Mouse (Mus musculus): ENCODE results near the gene Sufu.
A peak's percentile ranks its signal among the peaks of the same experiment; 100 is the strongest.

The Sufu gene

DNA sequence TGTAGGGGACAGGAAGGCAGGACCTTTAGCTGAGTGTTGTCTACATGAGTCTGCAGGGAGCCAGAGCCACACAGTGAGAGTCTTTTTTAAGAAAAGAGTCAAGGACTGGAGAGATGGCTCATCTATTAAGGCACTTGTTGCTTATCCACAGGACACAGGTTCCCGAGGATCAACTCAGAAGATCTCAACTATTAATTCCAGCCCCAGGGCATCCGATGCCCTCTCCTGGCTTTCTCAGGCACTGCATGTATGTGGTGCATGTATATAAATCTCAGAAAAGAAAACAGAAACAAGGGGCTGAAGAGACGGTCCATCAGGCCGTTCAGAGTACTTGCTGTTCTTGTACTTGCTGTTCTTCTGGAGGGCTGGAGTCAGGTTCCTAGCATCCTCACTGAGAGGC, 4.7 kb upstream of the Sufu start:
- no peak for DNase-seq (ENCODE audit: low spot score in 2 of 2)

DNA sequence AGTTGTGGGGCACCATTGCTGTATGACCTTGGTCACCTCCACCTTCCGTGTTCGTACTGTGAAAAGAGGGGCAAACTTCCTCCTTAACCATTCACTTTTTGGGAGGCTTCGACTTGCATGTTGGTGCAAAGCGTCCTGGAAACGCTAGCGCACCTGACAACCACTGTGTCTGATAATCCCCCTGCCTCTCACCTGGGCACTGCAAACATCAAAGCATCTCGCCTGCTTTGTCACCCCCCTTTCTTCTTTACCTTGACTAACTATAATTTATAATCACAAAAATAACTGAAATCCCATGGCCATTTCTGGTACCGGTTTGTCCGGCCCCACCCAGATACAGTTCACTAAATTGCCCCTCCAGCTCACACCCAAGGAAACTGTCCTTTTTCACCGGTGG, 2.0 kb upstream of the Sufu start:
- no peak for DNase-seq (ENCODE audit: low spot score in 2 of 2)

GRCm38 (mm10) chr19:46395109-46396009, 1.3 kb upstream of the Sufu start, which contains the start of gene Actr1a:
Gene Actr1a, minus strand, starts transcription at chr19:46395748.
- DNase-seq (ENCODE audit: low spot score in 2 of 2) = peak; percentile 96 to 97

DNA sequence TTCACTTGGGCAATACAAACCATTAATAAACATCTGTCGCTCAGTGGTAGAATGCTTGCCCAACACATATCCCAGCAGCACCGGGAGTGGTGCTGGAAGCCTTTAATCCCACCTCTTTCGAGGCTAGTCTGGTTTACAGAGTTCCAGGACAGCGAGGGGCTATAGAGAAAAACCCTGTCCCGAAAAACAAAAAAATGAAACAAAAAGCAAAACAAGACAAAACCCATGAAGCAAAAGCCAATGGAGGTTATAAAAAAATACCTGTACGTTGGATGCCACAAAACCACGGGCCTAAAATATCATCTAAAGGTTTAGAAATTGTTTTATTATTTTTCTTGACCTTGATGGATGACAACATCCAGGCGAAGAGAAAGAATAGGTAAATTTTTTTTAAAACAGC, 587 bp upstream of the Sufu start:
- no peak for DNase-seq (ENCODE audit: low spot score in 2 of 2)

DNA sequence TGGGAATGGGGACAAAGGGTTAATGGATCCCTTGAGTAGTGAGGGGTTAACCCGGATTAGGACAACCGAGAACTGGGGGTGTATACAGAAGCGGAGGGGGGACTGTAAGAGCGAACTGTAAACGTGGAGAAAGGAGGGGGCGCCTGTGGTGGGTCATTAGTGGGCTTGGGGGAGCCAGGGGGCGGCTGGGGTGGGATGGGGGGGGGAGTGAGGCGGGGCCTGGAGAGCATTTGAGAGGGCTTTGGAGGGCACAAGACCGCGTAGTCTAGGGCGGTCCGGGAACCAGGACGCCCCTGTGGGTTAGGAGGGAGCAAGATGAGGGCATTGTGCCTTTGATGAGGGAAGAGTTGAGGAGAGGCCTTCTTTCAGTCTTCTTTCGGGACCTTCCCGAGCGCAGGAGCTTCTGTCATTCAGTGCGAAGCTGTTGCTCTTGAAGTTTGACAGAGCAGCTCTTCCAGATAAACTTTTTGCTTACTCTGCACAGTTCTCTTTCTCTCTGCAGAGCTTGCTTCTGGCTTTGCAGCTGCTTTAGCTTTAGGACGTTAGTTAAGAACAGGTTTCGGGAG, 823 bp downstream of the Sufu start:
- no peak for DNase-seq (ENCODE audit: low spot score in 2 of 2)

DNA sequence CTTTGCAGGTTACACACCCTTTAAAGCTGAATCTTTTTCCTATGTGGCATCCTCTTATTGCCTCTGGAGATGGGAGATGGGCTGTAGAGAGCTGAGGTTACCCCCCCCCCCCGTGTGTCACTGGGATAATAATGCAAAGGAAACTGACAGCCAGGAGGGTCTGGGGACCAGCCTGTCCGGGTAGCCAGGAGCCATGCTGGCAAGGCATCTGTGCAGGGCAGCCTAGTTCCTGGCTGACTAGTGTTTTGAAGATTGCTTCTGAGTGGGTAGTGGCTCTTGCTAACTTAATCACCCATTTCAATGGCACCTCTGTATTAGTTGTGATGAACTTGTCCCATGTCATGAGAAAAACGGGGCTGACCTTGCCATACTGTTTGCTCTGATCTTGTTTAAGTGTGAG, 1.7 kb downstream of the Sufu start:
- DNase-seq (ENCODE audit: low spot score in 2 of 2) = no peak

DNA sequence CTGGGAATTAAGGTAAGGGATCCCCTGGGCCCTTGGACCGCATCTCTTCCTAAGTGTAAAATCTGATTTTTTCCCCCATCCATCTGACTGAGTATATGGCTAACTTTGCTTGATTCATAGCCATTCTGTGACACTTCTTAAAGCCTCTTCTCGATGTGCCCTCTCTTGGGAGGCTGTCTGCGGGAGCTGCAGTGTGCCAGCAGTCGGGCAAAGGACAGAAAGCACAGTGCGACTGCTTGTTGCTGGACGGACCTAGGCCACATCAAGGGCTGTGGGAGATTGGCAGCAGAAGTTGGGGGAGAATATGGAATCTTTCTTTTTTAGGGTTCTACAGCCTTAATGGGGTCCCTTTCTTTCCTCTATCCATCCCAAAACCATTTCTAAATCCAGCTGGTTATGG, 2.7 kb downstream of the Sufu start:
- DNase-seq (ENCODE audit: low spot score in 2 of 2) = no peak

- DNase-seq (ENCODE audit: low spot score in 2 of 2) = no peak
Observed at GRCm38 (mm10) chr19:46399886-46400285, 3.2 kb downstream of the Sufu start.

GRCm38 (mm10) chr19:46400558-46400957, 3.9 kb downstream of the Sufu start:
- no peak for DNase-seq (ENCODE audit: low spot score in 2 of 2)

DNA sequence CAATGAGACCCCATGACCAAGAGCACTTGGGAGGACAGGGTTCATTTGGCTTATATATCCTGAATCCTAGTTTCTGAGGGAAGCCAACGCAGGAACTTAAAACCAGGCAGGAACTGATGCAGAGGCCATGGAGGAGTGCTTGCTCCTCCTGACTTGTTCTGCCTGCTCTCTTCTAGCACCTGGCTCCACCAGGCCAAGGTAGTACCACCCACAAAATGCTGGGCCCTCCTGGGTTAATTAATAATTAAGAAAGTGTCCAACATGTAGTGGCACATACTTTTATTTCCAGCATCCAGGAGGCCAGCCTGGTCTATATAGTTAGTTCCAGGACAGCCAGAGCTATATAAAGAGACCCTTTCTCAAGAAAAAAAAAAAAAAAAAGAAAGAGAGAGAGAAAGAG, 7.3 kb downstream of the Sufu start:
- DNase-seq (ENCODE audit: low spot score in 2 of 2) = no peak

- DNase-seq (ENCODE audit: low spot score in 2 of 2) = no peak
Observed at GRCm38 (mm10) chr19:46406592-46407386, 10.1 kb downstream of the Sufu start.

GRCm38 (mm10) chr19:46409506-46409905, 12.8 kb downstream of the Sufu start:
- no peak for DNase-seq (ENCODE audit: low spot score in 2 of 2)

DNA sequence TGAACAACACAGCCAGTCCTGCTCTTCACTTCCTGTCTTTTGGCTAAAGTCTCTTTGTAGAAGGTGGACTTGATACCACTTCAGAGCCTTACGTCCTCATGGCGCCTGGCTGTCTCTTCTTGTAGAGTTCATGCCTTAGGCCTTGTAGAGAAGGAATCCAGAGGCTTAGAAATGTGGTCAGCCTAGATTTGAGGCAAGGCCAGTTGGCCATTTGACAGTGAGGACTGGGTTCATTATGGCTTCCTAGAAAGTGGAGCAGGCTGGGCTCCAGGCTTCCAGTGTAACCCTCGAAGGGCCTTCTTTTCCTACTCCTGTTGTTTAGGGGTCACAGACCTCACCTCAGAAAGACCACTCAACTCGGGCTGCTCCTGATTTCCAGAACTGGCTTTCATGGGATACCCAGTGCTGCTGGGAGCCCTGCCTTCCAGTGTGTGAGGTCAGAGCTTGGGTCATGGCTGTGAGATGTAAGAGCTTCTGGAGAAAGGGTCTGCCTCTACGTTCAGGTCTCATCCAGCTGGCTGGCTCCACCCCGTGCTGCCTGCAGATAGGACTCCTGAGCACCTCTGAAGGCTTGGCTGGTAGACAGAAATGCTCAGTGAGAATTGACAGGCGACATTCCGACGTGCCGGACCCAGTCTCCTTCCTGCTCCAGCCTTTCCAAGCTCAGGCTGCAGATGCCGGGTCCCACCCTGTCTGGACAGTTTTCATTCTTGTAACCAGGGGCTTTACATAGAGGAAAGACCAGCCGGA, 15.5 kb downstream of the Sufu start:
- no peak for DNase-seq (ENCODE audit: low spot score in 2 of 2)

DNA sequence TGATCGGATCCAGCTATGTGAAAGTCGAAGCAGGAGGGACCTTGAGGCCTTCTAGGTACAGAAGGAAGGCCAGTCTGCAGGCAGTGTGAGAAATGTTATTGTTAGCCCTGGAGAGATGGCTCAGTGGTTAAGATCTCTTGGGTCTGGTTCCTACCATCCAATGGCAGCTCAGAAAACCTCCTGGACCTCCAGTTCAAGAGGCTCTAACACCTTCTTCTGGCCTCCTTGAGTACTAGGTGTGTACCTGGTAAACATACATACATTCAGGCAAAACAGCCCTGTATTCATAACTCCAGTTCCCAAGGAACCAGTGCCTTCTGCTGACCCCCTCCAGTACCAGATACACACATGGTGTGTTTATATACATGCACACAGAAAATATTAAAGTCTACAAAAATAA, 17.3 kb downstream of the Sufu start:
- no peak for DNase-seq (ENCODE audit: low spot score in 2 of 2)

- no peak for DNase-seq (ENCODE audit: low spot score in 2 of 2)
Observed at GRCm38 (mm10) chr19:46414486-46414885, 17.8 kb downstream of the Sufu start.

DNA sequence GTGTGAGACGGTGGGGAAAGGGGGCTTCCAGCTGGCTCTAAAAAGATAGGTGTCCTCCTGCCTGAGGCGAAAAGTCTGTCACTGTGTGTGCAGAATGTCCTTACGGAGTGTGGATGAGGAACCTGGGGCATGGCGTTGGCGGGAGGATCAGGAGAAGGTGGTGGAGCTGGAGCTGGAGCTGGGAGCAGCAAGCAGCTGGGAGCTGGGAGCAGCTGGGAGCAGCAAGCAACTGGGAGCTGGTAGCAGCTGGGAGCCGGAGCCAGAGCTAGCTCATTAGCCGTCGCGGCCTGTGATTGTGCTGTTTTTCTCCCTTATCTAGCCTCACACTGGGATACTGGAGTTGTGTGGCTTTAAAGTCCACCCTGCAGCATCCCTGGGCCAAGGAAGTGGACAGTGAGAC, 19.6 kb downstream of the Sufu start:
- DNase-seq (ENCODE audit: low spot score in 2 of 2) = no peak

DNA sequence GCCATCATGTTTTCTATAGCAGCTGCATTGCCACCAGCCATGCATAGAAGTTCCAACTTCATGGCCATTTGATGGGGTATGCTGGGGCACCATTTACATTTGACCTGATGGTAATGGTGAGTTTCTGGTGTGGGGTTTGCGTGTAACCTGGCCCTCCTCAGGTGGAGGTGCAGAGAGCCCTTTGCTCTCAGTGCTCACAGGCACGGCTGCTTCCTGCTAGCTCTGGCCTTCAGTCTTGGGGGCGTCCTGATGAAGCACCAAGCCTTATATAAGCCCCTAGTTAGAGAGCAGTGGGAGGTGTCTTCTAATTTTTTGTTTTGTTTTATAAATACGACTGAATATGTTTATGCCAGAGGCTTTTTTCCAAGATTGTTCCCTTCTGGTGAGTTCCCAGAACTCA, 21.4 kb downstream of the Sufu start:
- no peak for DNase-seq (ENCODE audit: low spot score in 2 of 2)

- DNase-seq (ENCODE audit: low spot score in 2 of 2) = no peak
Observed at GRCm38 (mm10) chr19:46420410-46420809, 23.7 kb downstream of the Sufu start.

GRCm38 (mm10) chr19:46422384-46423338, 26.0 kb downstream of the Sufu start:
- no peak for DNase-seq (ENCODE audit: low spot score in 2 of 2)

GRCm38 (mm10) chr19:46425266-46425665, 28.6 kb downstream of the Sufu start:
- no peak for DNase-seq (ENCODE audit: low spot score in 2 of 2)

DNA sequence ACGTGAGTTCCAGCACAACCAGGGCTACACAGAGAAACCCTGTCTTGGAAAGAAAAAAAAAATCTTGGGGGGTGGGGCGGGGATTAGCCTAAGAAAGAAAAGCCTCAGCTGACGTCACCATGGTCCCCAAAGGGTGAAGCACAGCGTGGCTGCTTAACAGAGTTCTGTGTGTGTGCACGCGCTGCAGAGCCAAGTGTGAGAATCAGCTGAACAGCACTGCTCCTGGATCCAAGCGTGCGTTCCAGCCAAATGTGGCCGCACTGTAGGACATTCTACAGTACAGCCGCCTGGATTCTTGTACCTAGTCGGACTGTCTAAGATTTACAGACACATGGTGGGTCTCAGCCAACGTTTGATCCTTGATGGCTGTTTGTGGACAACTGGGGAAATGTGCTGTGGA, 29.8 kb downstream of the Sufu start:
- no peak for DNase-seq (ENCODE audit: low spot score in 2 of 2)
